Mouse (Mus musculus): ENCODE data around the gene Sdf2. TPM values are rescaled to one million over a fixed set of nuclear protein-coding genes. Genes with fewer than 3 reads are reported as not detected.

Sdf2 gene
- 118 TPM for polyA plus RNA-seq (2021)

GRCm38 (mm10) chr11:78245627-78246317 lies at the start of gene Sdf2, which contains the start of gene Supt6:
Gene Sdf2 (plus strand): TSS chr11:78245746.
Gene Supt6 (minus strand): TSS chr11:78245987.
- CTCF ChIA-PET: interaction anchor here (1.2 kb wide), 1 partner anchor 32 kb away, joined by 3 read pairs; no protein-coding TSS in a partner anchor
- no peak for TF ChIP-seq CTCF (IDR thresholded peaks at IDR 0.05)
- POLR2A ChIA-PET: interaction anchor here (0.5 to 1.5 kb wide), 7 partner anchors 11 to 130 kb away, joined by 3 to 4 read pairs (median 3); no protein-coding TSS in a partner anchor
- in situ Hi-C loops (cut with MboI; ENCODE audit: low pct_unique_long_range_greater_than_20kb): no loop called here
- ATAC-seq: peak; percentile 93
- H3K27me3 ChIP-seq: no peaks in the 10 kb centered on the region
- DNase-seq (ENCODE audit: low read depth, low spot score): peak; percentile 71

GRCm38 (mm10) chr11:78202372-78202771 lies 43.2 kb upstream of the Sdf2 start:
- H3K27me3 ChIP-seq: no peaks in the 10 kb centered on the region
- no peak for ATAC-seq
- no peak for DNase-seq (ENCODE audit: low read depth, low spot score)
- ChIA-PET POLR2A (interaction anchor here (0.6 kb wide), 1 partner anchor 27 kb away, joined by 3 read pairs; no protein-coding TSS in a partner anchor), CTCF (no interaction called here)
- in situ Hi-C loops (cut with MboI; ENCODE audit: low pct_unique_long_range_greater_than_20kb): no loop called here
- no peak for TF ChIP-seq CTCF (IDR thresholded peaks at IDR 0.05)

GRCm38 (mm10) chr11:78204287-78204686 lies 41.3 kb upstream of the Sdf2 start:
- POLR2A ChIA-PET: interaction anchor here (0.6 to 1.1 kb wide), 2 partner anchors 41 to 238 kb away, joined by 3 read pairs; partner anchors contain the start of genes Sdf2 and Supt6
- no peak for TF ChIP-seq CTCF (IDR thresholded peaks at IDR 0.05)
- in situ Hi-C loops (cut with MboI; ENCODE audit: low pct_unique_long_range_greater_than_20kb): no loop called here

GRCm38 (mm10) chr11:78205361-78206206 lies 40.0 kb upstream of the Sdf2 start:
- ATAC-seq (no peak), DNase-seq (ENCODE audit: low read depth, low spot score) (no peak)
- H3K27me3 ChIP-seq: no peaks in the 10 kb centered on the region
- ChIA-PET CTCF (interaction anchor here (1.6 kb wide), 1 partner anchor 20 kb away, joined by 3 read pairs; no protein-coding TSS in a partner anchor), POLR2A (interaction anchor here (0.8 kb wide), 1 partner anchor 9 kb away, joined by 8 read pairs; no protein-coding TSS in a partner anchor)
- in situ Hi-C loops (cut with MboI; ENCODE audit: low pct_unique_long_range_greater_than_20kb): no loop called here
- TF ChIP-seq CTCF (IDR thresholded peaks at IDR 0.05): no peak

More at GRCm38 (mm10) chr11:78204287-78204686, 41.3 kb upstream of the Sdf2 start:
- DNase-seq (ENCODE audit: low read depth, low spot score) (no peak), ATAC-seq (no peak)
- H3K27me3 ChIP-seq: no peaks in the 10 kb centered on the region
- CTCF ChIA-PET: interaction anchor here (1.6 kb wide), 1 partner anchor 21 kb away, joined by 3 read pairs; no protein-coding TSS in a partner anchor

GRCm38 (mm10) chr11:78207190-78207589 lies 38.4 kb upstream of the Sdf2 start:
- in situ Hi-C loops (cut with MboI; ENCODE audit: low pct_unique_long_range_greater_than_20kb): no loop called here

GRCm38 (mm10) chr11:78209886-78210285 lies 35.7 kb upstream of the Sdf2 start:
- CTCF ChIA-PET: interaction anchor here (0.8 to 1.1 kb wide), 2 partner anchors 19 to 32 kb away, joined by 3 read pairs; no protein-coding TSS in a partner anchor
- POLR2A ChIA-PET: interaction anchor here (1.5 kb wide), 1 partner anchor 13 kb away, joined by 5 read pairs; no protein-coding TSS in a partner anchor
- H3K27me3 ChIP-seq: no peaks in the 10 kb centered on the region
- no peak for DNase-seq (ENCODE audit: low read depth, low spot score)
- ATAC-seq: no peak
- no peak for TF ChIP-seq CTCF (IDR thresholded peaks at IDR 0.05)
- in situ Hi-C loops (cut with MboI; ENCODE audit: low pct_unique_long_range_greater_than_20kb): no loop called here

More at GRCm38 (mm10) chr11:78207190-78207589, 38.4 kb upstream of the Sdf2 start:
- DNase-seq (ENCODE audit: low read depth, low spot score): no peak
- POLR2A ChIA-PET: interaction anchor here (0.5 to 1.3 kb wide), 2 partner anchors 11 to 334 kb away, joined by 4 to 7 read pairs; no protein-coding TSS in a partner anchor
- no peak for TF ChIP-seq CTCF (IDR thresholded peaks at IDR 0.05)
- H3K27me3 ChIP-seq: no peaks in the 10 kb centered on the region
- ATAC-seq: no peak
- CTCF ChIA-PET: interaction anchor here (1.4 kb wide), 1 partner anchor 30 kb away, joined by 3 read pairs; no protein-coding TSS in a partner anchor

GRCm38 (mm10) chr11:78210615-78211014 lies 34.9 kb upstream of the Sdf2 start:
- POLR2A ChIA-PET: interaction anchor here (0.6 to 1.5 kb wide), 2 partner anchors 13 to 440 kb away, joined by 3 to 5 read pairs; no protein-coding TSS in a partner anchor
- ATAC-seq: no peak
- DNase-seq (ENCODE audit: low read depth, low spot score): no peak
- H3K27me3 ChIP-seq: no peaks in the 10 kb centered on the region
- in situ Hi-C loops (cut with MboI; ENCODE audit: low pct_unique_long_range_greater_than_20kb): no loop called here
- CTCF ChIA-PET: interaction anchor here (0.8 to 1.1 kb wide), 2 partner anchors 18 to 33 kb away, joined by 3 read pairs; no protein-coding TSS in a partner anchor
- TF ChIP-seq CTCF (IDR thresholded peaks at IDR 0.05): no peak

GRCm38 (mm10) chr11:78211513-78211912 lies 34.0 kb upstream of the Sdf2 start:
- H3K27me3 ChIP-seq: no peaks in the 10 kb centered on the region
- ChIA-PET CTCF (no interaction called here), POLR2A (no interaction called here)
- DNase-seq (ENCODE audit: low read depth, low spot score) (no peak), ATAC-seq (no peak)
- in situ Hi-C loops (cut with MboI; ENCODE audit: low pct_unique_long_range_greater_than_20kb): no loop called here
- TF ChIP-seq CTCF (IDR thresholded peaks at IDR 0.05): no peak

- TF ChIP-seq CTCF (IDR thresholded peaks at IDR 0.05): no peak
- CTCF ChIA-PET: interaction anchor here (0.7 to 1.2 kb wide), 4 partner anchors 10 to 33 kb away, joined by 3 to 5 read pairs (median 3); partner anchors contain the start of gene Supt6
- in situ Hi-C loops (cut with MboI; ENCODE audit: low pct_unique_long_range_greater_than_20kb): no loop called here
Observed at GRCm38 (mm10) chr11:78213086-78213817, 32.3 kb upstream of the Sdf2 start.

More at GRCm38 (mm10) chr11:78213086-78213817, 32.3 kb upstream of the Sdf2 start:
- ATAC-seq: no peak
- no peak for DNase-seq (ENCODE audit: low read depth, low spot score)
- POLR2A ChIA-PET: no interaction called here
- no peaks in the 10 kb centered on the region for H3K27me3 ChIP-seq

All from Patski (cell line).